Mouse (Mus musculus): ENCODE results near the gene Taf1c.

The Taf1c gene

GRCm38 (mm10) chr8:119574437-119575365 is 30.3 kb downstream of the Taf1c start, which contains the start of the genes Hsdl1 and Dnaaf1:
Hsdl1 (minus strand) TSS chr8:119575183.
Dnaaf1 (plus strand) TSS chr8:119575235.
- DNase-seq (ENCODE audit: low read depth, low spot score): peak; percentile 87

- DNase-seq (ENCODE audit: low read depth, low spot score): no peak
Measured at GRCm38 (mm10) chr8:119572411-119572810, 32.6 kb downstream of the Taf1c start.

GRCm38 (mm10) chr8:119571135-119571534 is 33.9 kb downstream of the Taf1c start:
- DNase-seq (ENCODE audit: low read depth, low spot score): no peak

- DNase-seq (ENCODE audit: low read depth, low spot score): no peak
Measured at GRCm38 (mm10) chr8:119569881-119570280, 35.1 kb downstream of the Taf1c start.

- no peak for DNase-seq (ENCODE audit: low read depth, low spot score)
Measured at GRCm38 (mm10) chr8:119568951-119569350, 36.1 kb downstream of the Taf1c start.

- no peak for DNase-seq (ENCODE audit: low read depth, low spot score)
Measured at GRCm38 (mm10) chr8:119568251-119568650, 36.8 kb downstream of the Taf1c start.

GRCm38 (mm10) chr8:119566367-119566766 is 38.7 kb downstream of the Taf1c start:
- no peak for DNase-seq (ENCODE audit: low read depth, low spot score)

- DNase-seq (ENCODE audit: low read depth, low spot score): no peak
Measured at GRCm38 (mm10) chr8:119563849-119564251, 41.2 kb downstream of the Taf1c start.

- DNase-seq (ENCODE audit: low read depth, low spot score): no peak
Measured at GRCm38 (mm10) chr8:119559402-119559720, 45.7 kb downstream of the Taf1c start.

GRCm38 (mm10) chr8:119558603-119559401 is 46.2 kb downstream of the Taf1c start, which contains the start of gene Mbtps1:
Mbtps1 (minus strand) TSS chr8:119558735.
- DNase-seq (ENCODE audit: low read depth, low spot score): peak; percentile 96

GRCm38 (mm10) chr8:119557821-119558602 is 47.0 kb downstream of the Taf1c start:
- peak; percentile 65 for DNase-seq (ENCODE audit: low read depth, low spot score)

GRCm38 (mm10) chr8:119557132-119557531 is 47.9 kb downstream of the Taf1c start:
- DNase-seq (ENCODE audit: low read depth, low spot score): no peak

GRCm38 (mm10) chr8:119555861-119556260 is 49.2 kb downstream of the Taf1c start:
- no peak for DNase-seq (ENCODE audit: low read depth, low spot score)

GRCm38 (mm10) chr8:119552967-119553366 is 52.1 kb downstream of the Taf1c start:
- no peak for DNase-seq (ENCODE audit: low read depth, low spot score)

GRCm38 (mm10) chr8:119548560-119549113 is 56.4 kb downstream of the Taf1c start:
- no peak for DNase-seq (ENCODE audit: low read depth, low spot score)

All from retina, adult 2 months (tissue).